Mouse (Mus musculus) layer of hippocampus, adult 18-20 months (tissue): ENCODE results near the gene Prr22. TPM values are rescaled to one million over a fixed set of nuclear protein-coding genes. Genes with fewer than 3 reads are reported as not detected.
A peak's percentile ranks its signal among the peaks of the same experiment; 100 is the strongest.

Experiments
- DNase-seq, 2 experiments: peaks; one replicate each; pipeline ENCODE4 v3.0.0; 2022; ENCODE audit warnings: low spot score in 2 of 2
- long read RNA-seq: library from polyadenylated mRNA; stranded (forward); transcript quantifications from one replicate; pipeline ENCODE4 v2.0.0, GENCODE M21; 2021
- total RNA-seq, 2 experiments: library from RNA; stranded (reverse); gene quantifications; 2 replicates each; pipeline ENCODE4 v1.2.3; 2021

Gene Prr22
- total RNA-seq, result 1 to 10 TPM in 1 of 2 experiments, under 1 TPM in 1; 0.99 to 1.2 TPM
- long read RNA-seq, result 0 reads

DNA sequence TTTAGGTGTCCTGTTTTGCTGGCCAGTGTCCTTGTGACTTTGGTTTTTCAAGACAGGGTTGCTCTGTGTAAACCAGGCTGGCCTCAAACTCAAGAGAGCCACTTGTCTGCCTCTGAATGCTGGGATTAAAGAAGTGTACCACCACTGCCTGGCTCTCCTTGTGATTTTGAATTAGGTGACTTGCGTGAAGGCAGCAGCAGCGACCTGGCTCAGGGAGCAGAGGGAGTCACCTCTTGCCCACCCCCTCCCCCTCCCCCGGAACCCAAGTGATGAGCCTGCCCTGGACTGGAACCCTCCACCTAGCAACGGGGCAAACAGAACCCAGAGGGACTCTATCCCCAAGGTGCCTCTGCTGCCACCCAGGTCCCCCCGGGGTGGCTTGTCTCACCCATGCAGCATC, at the start of gene Prr22:
TSS of gene Prr22 (plus strand) at position 301 of the 400 bp plus-strand sequence.
- DNase-seq, result no peak

DNA sequence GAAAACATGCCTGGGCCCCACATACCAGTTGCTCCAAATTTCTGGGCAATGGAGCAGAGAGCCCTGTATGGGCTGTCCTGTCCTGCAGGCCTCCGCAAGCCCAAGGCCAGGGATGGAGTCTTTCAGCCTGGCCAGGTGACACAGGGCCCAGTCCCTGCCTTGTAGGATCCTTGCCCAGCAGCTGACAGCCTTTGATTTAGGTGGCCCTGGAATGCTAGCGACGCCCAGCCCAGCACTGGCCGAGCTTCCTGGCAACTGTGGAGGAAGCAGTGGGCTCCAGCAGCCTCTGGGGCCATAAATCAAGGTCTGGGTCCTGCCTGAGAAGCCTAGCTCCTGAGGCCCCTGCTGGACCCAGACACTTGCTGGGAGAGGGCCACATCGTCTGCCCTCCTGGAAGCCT, 47.6 kb upstream of the Prr22 start:
- no peak for DNase-seq

DNA sequence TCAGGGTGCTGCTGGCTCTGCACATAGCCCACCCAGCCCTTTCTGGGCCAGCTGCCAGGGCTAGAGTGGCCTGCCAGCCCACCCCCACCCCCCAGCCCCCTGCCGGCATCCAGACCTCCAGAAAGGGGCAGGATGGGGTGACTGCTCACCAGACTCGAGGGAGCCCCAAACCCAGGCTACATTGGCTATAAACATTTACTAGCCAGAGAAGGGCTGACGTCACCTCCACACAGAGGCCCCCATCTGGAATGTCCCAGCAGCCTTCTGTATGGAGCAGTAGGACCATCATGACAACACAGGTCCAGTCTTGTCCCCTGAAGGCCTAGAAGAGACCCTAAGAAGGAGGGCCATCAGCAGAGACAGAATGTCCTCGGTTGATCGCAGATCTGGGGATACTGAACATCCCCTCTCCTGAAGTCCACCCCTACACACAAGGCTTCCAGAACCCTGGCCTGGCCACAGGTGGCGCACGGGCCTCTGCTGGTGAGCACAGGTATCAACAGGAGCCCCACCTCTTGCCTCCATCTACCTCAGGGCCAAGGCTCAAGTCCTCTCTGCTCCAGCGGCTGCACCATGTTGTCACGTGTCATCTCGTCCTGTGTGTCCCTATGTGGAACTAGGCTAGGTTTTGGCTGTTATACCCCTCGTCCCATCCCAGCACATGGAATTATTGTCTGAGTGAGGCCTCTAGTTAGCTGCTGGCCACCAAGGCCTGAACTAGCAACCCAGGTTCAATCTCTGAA, 46.5 kb upstream of the Prr22 start:
- no peak for DNase-seq

DNA sequence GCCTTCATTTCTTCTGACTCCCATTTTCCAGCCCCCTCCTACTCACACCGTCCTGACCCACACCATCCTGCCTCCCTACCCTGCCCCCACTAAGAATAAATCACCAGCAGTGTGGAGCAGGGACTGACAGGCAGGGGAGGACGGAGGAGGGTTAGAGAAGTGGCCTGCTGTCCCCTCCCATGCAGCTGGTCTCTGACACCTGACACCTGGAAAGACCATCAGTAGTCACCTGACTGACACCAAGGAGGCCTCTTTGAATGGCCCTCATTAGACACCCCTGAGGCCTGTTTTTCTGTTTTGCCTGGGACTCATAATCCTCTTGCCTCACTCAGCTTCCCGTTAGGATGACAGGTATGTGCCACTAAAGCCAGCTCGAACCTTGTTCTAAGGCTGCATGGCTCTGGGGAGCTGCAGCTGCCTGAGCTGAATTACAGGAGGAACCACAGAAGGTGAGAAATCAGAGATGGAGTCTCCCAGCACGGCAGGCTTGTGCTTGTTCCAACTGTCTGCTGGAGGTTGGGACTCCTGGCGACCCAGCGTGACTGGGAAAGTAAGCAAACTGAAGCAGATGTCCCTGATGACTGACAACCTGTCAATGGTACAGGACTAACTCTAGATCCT, 42.9 kb upstream of the Prr22 start:
- no peak for DNase-seq

DNA sequence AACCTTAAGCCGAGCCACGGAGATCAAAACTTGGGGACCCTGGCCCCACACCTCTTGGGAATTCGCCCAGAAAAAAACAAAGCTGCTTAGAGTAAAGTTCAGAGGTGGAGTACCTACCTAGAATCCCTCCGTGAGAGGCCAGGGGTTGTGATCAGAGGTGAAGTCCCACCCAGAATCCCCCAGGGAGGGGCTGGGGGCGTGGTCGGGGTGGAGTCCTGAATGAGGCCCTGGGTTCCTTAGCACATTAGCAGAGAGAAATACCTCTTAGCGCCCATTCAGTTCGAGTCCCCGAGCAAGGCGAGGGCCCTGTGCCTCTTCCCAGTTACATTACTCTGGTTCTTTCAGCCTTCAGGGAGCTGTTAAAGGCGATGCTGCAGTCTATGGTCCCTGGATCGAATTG, 42.4 kb upstream of the Prr22 start:
- DNase-seq, result no peak

DNA sequence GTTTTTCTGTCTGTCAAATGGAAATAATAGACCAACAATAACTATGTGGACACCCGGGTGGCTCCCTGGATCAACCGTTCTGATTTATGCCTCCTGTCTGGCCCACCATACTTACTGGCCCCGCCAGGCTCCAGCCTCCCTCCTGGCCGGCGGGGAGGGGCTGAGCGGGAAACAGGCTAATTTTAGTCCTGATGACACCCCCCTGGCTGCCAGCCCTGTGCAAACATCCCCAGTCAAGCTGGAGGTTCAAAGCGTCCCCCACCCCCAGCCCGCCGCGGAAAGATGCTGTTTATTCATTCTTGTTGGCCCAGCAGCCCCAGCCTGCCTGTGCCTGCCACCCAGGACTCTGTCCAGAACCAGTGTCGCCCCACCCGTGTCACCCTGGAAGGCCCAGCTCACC, 41.9 kb upstream of the Prr22 start:
- peak in 1 of 2 experiments; percentile 35 for DNase-seq

DNA sequence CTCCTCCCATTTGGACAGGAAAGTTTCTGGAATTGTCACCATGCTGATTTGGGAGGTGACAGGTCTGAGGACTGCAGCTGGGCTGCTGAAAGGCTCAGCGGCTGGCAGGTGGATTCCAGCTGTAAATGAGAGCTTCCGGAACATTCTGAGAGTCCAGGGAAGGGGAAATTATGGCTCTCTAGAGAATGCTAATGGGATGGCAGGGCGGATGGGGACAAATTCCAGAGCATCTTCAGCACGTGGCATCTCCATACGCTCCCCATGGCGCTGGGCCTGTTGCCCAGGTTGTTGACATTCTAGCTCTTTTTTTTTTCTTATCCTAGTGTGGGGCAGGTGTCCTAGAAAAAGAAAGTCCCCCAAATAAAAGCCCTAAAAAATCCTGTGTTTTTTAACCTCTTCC, 40.9 kb upstream of the Prr22 start:
- no peak for DNase-seq

DNA sequence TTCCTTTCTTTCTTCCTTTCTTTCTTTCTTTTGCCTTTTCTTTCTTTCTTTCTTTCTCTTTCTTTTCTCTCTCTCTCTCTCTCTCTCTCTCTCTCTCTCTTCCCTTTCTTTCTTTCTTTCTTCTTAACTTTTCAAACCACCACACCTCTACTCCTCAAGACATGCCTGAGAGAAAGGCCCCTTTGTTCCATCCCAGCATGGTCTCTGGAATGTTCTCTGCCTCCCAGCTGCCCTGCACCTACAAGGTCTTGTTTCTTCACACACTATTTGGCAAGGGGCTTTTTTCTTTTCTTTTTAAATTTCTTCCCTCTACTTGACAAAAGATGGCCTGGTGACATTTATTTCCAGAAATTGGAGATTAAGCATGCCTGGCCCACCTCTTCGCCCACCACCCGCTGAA, 40.4 kb upstream of the Prr22 start:
- no peak for DNase-seq

DNA sequence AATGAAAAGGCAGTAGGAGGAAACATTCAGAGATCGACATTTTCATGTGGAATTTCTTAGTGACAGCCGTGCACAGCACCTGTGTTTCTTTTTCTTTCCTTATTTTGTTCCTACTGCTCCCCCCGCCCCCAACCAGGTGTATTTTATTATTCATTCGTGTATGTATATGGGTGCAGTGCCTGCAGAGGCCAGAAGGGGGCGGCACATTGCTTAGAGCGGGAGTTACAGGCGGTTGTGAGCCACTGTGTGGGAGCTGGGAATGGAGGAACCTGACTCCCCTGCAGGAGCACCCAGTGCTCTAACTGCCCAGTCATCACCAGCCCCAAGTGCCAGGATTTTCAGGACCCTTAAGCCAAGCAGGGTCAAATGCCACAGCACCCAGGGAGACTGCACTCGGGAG, 33.5 kb upstream of the Prr22 start:
- no peak for DNase-seq

DNA sequence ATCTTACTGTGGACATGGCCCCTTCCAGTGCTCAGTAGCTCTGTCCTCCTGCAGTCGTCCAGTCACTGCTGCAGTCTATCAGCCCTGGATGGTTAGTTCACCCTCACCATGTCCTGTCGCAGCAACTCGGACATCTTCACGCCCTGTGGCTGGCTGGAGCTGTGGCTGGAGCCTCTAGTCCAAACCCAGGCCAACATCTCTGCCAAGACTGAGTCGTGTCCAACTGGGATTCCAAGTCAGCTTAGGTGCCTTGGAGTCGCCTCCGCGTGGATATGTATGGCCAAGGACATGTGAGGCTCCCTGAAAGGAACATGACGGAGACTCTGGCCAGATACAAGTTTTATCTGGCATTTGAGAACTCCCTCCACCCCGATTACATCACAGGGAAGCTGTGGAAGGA, 31.8 kb upstream of the Prr22 start:
- DNase-seq, result no peak

DNA sequence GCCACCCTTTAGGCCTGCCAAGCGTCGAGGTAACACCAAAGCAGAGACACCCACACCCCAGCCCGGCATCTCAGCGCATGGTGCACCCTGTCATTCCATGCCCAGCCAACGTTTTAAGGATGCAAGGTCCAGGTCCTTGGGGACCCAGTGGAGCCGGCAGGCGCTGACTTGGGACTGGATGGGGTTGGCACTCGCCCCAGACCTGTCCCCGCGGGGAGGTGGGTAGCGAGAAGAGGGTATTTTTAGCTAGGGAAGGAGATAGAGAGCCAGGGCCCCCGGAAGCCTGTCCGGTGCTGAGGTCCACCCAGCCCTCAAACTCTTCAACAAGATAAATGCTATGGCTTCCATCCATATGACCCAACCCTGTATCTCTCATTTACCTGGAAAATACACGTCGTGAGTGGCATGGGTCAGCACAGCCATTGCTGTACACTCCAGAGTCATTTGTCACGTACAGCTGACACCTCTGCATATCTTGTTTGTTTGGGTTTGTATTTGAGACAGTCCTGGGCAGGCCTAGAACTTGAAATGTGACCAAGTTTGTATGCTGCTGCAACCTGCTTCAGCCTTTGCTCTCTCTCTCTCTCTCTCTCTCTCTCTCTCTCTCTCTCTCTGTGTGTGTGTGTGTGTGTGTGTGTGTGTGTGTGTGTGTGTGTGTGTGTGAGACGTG, 29.8 kb upstream of the Prr22 start:
- DNase-seq, result no peak

DNA sequence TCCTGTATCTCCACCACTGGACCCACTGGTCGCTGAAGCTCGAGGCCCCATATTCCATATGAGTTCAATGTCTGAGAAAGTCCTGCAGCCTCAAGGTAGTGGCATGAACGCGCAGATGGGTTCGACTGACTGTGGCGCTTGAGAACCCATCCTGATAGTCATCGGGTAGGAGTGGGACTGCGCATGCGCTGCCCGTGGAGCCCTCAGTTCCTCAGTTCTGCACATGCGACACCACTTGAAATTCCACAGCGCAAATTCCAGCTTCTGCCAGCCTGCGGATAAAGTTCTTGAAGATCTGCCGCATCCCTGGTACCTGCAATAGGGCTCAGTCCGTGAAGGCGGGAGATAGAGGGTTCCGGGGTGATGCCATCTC, 29.3 kb upstream of the Prr22 start:
- no peak for DNase-seq

DNA sequence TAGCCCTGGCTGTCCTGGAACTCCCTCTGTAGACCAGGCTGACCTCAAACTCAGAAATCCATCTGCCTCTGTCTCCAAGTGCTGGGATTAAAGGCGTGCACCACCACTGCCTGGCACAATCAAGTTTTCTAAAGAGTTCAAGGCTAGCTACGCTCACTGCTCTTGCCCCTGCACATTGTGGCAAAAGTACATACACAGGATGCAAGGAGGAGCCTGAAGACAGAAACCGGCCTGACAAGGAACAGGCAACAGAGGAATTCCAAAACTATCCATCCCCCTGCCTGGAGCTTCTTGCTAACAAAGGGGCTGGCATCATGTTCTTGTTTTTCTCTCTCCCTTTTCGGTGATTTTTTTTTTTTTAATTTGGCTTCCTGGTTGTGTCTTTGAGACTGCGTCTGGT, 25.9 kb upstream of the Prr22 start:
- DNase-seq, result no peak

DNA sequence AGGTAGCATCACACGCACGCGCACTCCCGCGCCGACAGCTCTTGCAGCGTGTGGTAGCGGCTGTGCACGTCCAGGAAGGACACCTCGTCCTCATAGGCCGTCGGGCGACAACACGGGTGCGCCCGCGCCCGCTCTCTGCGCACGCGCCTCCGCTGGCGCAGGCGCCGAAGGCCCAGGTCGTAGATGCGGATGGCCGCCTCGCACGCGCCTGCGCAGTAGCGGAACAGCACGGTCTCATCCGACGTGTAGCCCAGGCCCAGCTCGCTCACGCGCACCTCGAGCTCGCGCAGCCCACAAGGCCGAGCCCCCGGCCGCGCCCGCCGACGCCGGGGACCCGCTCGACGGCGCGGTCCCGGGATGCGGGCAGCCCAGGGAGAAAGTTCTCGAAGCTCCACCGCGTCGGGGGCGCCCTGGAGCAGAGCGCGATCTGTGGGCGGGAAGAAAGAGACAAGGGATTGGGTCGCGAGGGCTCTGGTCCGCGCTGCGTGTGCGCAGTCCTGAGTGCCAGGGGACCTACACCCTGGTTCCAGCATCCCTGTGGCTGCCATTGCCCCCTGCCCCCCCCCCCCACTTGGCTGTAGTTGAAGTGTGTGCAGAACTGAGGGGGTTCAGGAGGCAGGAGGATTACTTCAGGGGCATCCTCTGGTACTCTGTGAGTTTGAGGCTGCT, 18.5 kb upstream of the Prr22 start:
- no peak for DNase-seq

DNA sequence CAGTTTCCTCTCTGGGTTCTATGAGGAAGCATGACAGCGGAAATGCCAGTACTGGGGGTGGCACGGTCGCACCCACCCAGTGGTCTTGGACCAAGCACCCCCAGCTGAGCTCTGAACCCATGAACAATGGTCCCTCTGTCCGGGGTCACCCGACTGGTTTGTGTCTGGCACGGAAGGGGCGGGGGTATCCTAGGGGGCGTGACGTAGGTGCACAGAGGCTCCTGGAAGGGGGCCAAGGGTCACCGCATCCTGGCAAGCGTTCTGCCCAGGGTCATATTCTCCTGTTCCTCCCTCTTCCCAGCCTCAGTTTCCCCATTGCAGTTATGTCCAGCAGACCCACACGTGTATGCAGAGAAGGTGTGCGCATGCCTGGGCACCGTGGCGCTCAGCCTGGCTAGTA, 16.6 kb upstream of the Prr22 start:
- no peak for DNase-seq

DNA sequence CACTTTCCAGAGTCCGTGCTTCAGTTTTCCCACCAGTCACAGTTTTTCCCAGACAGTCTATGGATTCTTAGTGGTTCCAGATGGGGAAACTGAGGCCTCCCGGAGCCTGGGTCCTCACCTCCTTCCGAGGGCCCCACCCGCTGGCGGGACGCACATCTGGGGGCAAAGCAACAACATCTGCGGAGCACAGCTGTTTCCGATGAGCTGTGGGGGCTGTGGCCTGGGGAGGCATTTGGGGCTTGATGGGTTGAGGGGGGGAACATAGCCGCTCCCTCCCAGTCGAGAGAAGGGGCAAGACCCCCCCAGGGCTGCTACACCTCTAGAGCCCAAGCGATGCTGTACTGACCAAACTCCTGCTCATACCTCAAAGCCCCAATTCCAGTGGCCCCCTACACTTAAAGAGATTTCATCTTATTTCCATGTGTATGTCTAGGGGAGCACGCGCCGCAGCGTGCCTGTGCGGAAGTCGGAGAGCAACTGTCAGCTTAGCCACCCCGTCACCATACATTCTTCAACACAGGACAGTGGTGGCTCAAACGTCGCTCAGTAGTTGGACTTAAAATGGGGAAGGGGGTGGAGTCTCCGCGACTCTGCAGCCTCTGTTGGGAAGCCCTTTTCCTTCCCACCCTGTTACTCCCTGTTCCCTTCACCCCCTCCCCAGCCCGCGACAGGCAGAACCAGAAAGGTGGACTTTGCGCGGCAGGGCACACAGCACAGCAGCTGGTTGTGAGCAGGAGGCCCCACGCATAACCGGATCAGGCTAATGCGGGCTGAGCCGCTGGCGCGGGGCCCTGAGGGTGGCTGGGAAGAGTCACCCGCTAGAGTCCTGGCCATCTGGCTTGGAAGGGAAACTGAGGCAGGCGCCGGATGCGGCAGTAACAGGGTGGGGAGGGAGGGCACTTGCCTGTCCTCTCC, 15.5 kb upstream of the Prr22 start:
- DNase-seq, result no peak

DNA sequence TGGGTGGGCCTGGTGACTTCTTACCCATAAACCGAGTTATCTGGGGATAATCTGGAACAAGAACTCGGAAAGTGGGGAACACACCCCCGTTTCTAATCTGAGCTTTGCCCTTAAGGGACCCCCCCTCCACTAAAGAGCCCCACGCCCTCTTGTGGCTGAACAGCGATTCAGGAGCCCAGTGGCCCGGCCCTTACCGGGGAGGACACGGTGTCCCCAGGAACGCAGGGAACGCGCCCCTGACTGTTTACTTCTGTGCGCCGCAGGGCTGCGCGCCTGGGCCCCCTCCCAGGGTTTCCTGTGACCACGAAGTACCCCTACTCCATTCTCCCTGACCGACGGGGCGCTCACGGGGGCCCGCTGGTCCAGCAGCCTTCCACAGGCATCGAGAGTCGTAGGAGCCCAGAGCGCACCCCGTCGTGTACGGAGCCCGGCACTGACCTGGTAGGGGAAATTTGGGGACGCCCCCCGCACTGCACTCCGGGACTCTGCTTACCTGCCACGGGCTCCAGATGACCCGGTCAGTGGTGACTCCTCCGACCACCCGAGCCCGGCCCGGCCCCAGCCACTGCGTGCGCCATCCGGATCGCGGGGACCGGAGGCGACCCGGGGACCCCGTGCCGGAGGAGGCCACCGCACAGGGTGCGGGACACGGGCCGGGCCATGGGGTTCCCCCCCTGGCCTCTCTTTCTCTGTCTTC, 13.2 kb upstream of the Prr22 start:
- DNase-seq, result no peak

DNA sequence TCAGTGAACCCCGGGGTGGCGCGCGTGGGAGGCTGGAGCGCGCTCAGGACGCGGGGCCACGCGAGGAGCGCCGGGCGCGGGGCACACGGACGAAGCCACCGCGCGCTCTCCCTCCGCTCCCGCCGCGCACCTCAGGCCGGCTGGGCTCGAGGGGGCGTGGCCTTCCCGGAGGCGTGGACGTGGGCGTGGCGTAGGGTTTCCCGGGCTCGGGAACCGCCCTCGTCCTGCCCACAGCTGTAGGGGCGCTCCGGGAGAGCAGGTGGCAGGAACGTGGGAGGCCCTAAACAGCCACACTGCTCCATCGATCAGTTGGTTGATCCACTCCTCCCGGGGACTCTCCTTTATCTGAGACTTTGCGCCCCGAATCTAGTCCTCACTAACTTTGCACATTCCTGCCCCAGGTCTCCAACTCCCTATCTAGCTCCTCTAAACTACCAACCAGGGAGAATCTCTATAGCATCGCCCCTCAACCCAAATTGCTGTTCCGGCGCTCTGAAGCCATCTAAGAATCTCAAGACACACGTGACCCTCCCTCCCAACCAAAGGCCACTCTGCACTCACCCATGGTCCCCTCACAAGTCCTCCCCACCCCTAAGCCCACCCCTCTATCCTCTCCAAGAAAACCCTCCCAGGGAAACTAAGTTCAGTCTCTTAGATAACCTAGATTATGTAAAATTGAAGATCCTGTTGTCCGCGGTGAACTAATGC, 12.5 kb upstream of the Prr22 start, which contains the start of gene Nrtn:
TSS of gene Nrtn (minus strand) at position 115 of the 708 bp plus-strand sequence.
- DNase-seq, result peak in 1 of 2 experiments; percentile 61

DNA sequence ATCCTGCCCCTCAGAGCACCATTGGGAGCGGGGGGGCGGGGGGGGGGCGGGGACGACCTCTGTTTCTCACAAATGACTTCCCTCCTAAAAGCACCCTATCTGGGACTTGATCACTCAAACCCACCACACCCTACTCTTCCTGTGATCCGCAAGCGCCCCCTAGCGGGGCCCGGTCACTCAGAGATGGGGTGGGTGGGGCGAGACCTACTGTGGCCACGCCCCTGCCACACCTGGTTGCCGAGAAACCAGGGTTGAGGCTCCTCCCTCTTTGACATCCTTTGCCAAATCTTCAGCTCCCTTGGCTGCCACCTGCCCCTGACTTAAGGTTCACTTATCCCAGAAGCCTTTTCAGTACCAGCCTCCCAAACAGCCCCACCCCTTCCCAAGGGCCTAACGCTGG, 11.9 kb upstream of the Prr22 start:
- peak in 1 of 2 experiments; percentile 67 for DNase-seq

DNA sequence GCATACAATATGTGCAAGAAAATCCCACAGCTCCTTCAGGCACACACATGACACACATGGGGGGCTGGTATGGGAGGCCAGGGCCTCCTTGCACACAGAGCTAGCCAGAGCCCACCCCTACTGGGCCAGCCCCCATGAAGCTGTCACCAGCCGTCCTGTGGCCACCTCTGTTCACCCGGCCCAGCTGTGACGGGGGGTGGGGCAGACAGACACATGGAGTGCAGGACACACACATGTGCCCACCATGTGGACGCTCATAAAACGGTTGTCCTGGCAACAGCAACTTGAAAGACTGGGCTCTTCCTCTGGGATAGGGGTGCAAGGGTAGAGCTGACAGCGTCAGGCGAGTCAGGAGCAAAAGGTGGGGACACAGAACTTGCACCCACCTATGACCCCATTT, 10.8 kb upstream of the Prr22 start:
- no peak for DNase-seq
